Mouse (Mus musculus): ENCODE data around the gene Nhsl2. TPM values are rescaled to one million over a fixed set of nuclear protein-coding genes. Genes with fewer than 3 reads are reported as not detected.

Gene Nhsl2
- total RNA-seq, 2 experiments from 2014 or later = 8.4 to 11.8 TPM

GRCm38 (mm10) chrX:101980586-101980985, 131.4 kb downstream of the Nhsl2 start:
- DNase-seq = no peak

DNA sequence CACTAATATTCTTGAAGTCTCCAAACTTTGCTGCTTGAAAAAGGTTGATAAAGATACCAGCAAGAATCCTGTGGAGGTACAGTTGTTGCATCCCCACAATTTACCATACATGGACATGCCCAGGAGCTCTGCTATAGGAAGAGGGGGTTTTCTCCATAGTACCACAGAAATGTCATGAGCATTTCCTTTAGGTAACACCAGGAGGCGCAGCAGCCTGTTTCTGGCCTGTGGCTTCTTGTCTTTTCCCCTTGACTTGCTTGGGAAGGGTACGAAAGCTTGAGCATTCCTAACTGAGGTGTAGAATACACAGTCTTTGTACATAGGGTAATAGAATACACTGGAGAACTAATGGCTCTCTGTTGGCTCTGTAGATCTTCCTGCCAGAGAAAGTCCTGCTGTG, 132.3 kb downstream of the Nhsl2 start:
- DNase-seq = no peak

DNA sequence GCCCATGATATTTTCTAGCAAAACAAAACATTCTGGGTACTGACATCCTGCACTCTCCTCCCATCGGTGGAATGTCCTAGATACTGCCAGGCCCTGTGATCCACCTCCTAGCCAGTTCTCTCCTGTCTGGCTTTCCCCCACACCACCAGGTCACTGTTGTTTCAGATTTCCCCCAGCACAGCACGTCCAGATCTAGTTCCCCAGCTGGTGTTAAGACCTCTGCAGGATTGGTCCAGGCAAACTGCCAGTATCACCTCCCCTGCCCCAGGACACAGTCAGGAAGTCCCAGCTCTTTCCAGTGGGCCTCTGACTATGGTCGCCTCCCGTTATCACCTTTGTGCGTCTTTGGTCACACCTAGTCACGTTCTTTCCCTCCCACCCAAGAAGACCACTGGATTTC, 134.5 kb downstream of the Nhsl2 start:
- no peak for DNase-seq

- no peak for DNase-seq
These were observed 137.6 kb downstream of the Nhsl2 start for GRCm38 (mm10) chrX:101986657-101987367.

GRCm38 (mm10) chrX:101993841-101994571, 144.8 kb downstream of the Nhsl2 start:
- DNase-seq = peak; percentile 37

DNA sequence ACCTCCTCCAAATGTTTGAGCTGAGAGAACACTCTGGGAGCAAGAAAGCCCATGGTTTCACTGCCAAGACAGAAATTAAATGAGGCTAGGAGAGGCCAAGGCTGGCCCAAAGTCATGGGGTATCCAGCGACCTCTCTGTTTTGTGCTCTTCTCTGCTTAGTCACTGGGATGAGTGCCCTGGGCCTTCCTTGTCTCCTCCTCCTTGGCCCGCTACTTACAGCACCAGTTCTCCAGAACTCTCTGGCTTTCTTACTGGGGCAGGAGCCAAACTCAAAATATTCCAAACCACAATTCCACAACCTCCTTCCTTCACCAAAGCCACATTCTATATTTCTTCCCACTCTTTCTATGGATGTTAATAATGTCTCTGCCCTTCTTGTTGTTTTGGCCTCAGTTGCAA, 147.5 kb downstream of the Nhsl2 start:
- DNase-seq = no peak

- DNase-seq = no peak
These were observed 154.6 kb downstream of the Nhsl2 start for GRCm38 (mm10) chrX:102003632-102004315.

DNA sequence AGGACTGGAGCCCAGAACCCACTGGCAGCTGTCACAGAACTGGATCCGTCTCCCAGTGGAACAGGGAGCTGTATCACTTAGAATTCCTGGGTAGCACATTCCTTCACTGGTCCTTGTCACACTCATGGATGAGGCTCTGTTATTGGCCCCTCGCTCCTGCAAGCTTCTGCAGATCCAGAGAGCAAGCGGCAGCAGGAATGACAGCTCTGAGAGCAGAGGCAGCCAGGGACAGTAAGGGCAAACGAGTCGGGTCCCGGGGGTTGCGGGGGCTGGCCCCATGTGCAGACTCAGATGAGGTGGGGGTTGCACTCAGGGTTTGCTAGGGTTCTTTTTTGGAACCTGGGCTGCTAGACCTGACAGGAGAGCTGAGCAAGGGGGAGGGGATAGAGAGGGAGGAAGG, 155.2 kb downstream of the Nhsl2 start:
- DNase-seq = no peak

DNA sequence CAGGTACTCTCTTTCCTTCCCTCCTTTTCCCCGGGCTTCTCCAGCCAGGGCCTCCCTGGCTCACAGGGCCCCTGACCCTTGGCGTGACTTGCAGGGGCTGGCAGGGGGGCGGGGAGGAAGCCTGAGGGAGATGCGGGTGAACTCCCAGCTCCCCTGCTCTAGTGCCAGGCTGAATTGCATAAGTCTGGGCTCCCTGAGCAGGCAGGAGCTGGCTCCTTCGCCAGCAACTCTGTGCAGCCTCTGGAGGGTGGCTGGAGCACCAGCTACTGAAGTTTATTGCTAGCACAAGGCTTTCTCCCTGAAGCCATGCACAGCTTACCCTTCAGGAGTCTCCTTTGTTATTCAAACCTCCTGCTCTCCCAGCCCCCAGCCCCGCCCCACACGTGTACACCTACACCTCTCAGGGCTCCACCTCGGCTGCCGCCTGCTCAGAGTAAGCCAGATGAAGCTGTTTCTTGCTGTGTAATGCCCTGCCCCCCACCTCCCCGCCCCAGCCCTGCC, 156.0 kb downstream of the Nhsl2 start:
- DNase-seq = peak; percentile 46

- no peak for DNase-seq
These were observed 158.8 kb downstream of the Nhsl2 start for GRCm38 (mm10) chrX:102007935-102008334.

DNA sequence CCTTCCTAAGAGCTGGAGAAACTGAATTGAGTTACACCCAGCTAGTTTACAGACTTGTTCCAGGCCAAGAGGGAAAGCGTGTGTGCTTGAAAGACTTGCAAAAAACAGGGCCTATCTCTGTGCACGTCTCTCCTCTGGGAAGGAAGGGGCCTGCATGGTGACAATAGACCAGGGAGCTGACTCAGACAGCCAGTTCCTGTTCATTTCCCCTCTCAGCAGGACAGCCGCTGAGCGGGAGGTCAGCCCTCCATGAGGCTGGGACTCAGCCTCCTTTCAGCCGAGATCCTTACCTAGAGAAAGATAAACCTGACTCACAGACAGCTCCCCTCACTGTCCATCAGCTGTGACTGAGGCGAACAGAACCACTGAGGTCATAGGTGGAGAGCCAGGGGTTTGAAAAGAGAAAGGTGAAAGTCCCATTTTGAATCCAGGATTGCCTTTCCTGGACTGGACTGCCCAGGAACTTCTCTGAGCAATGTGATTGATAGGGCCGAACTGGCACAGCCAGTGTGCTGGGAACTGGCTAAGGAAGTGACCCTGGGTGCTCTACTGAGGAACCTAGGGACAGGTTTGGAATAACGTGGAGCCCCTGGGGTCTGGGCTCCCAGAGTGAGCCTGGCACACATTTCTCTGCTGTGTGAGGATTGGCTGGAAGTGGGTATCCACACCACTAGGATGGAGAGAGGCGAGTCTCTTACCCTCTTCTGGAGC, 168.2 kb downstream of the Nhsl2 start:
- no peak for DNase-seq

DNA sequence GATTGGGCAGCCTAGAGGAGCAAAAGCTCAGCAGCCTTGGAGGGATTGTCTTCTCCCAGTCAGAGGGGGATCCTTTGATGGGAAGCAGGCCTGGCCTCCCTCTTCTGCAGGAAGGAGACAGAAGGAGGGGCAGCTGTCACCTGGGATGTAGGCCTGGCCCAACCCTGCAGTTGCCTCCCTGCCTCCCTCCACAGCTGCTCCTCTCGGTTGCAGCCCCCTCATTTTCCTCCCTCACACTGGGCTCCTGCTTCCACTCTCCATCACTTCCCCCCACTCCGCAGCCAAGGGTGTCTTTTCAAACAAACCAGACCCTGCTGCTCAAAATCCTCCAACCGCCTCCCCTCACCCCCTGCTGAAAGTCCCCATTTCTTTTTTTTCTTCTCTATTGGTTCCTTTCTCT, 169.7 kb downstream of the Nhsl2 start:
- DNase-seq = no peak

- no peak for DNase-seq
These were observed 170.5 kb downstream of the Nhsl2 start for GRCm38 (mm10) chrX:102019471-102020240.

GRCm38 (mm10) chrX:102024976-102025375, 175.8 kb downstream of the Nhsl2 start:
- DNase-seq = no peak

GRCm38 (mm10) chrX:102031851-102032250, 182.7 kb downstream of the Nhsl2 start:
- peak; percentile 41 for DNase-seq

- DNase-seq = no peak
These were observed 183.2 kb downstream of the Nhsl2 start for GRCm38 (mm10) chrX:102032431-102032830.

- DNase-seq = no peak
These were observed 184.4 kb downstream of the Nhsl2 start for GRCm38 (mm10) chrX:102033566-102033965.

- DNase-seq = no peak
These were observed 186.5 kb downstream of the Nhsl2 start for GRCm38 (mm10) chrX:102035671-102036070.

- DNase-seq = no peak
These were observed 187.7 kb downstream of the Nhsl2 start for GRCm38 (mm10) chrX:102036866-102037361.

DNA sequence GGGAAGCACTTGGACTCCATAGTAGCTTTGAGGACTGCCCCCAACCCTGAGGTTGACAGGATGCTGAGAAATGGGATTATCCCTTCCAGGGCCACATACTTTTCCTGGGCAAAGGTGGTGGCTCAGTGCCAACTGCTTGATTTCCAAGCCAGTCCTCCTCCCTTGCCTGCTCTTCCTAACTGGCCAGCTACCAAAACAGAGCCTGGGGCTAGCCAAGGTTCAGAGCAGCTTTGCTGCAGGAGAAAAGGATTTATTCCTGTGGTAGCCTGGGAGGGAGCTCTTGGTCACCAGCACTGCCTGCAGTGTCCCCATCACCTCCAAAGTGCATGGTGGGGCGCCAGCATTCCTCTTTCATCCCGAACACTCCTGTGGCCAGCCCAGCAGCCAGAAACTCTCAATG, 188.3 kb downstream of the Nhsl2 start:
- peak; percentile 70 for DNase-seq

DNA sequence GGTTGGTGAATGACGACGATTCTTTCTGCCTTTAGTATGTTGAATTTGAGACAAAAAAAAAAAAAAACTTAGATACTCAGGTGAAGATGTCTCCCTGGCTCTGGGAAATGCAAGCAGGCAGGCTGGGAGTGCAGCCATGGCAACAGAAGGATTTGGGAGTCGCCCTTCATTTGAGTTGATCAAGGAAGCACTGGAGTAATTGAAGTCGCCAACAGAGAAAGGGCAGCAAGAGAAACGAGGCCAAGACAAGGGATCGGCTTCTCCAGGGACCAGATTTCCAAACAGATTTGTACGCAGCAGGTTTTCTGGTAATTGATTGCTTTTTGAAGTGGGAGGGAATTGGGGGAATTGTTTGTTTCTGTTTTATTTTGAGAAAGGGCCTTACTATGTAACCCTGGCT, 192.4 kb downstream of the Nhsl2 start:
- DNase-seq = no peak
